ENCODE assay signal across 17 mouse cellular contexts in genomic region chr9:110314706-110315105, GRCm38 (mm10). TPM values are rescaled to one million over a fixed set of nuclear protein-coding genes. Genes with fewer than 3 reads are reported as not detected.
DNase-seq lines count a peak whose midpoint lies in the region; ATAC-seq and TF ChIP-seq lines count a peak whose summit lies in the region.
"Had no signal": no experiment of that assay in that cellular context is flagged by ENCODE, and none has a peak within 500 bp of the region (broad histone marks: within the 10 kb centered on the region; RNA-seq: fewer than 3 reads in every experiment).

No protein-coding gene starts in this region.

- TF ChIP-seq POLR2A in MEL (IDR thresholded peaks at IDR 0.05; ENCODE audit: control insufficient read depth in 1 of 2, insufficient read depth in 1 of 2, low read depth in 1 of 2, low read length in 2 of 2, poor library complexity in 1 of 2) = no peak

- peaks cover 0 to 5% of the 10 kb centered on the region in 2 experiments; a peak in 2 of 4 replicates for H3K36me3 ChIP-seq in MEL (ENCODE audit: control insufficient read depth in 1 of 2, insufficient read depth in 2 of 2, low read length in 2 of 2)

- no peaks in the 10 kb centered on the region for H3K79me2 ChIP-seq in MEL (ENCODE audit: control insufficient read depth, insufficient read depth, low read length, poor library complexity)

- no peak overlapping the region for H3K9ac ChIP-seq in MEL (ENCODE audit: control insufficient read depth, low read depth, low read length, poor library complexity, severe bottlenecking)
- H3K9ac ChIP-seq: forebrain, embryonic 15.5 days; hindbrain, embryonic 14.5 days; limb, embryonic 15.5 days; lung, embryonic 15.5 days; midbrain, embryonic 15.5 days had no signal

- TF ChIP-seq CTCF in layer of hippocampus, adult 2 months (conservative IDR thresholded peaks at IDR 0.05) = no peak
- TF ChIP-seq CTCF in MEL (IDR thresholded peaks at IDR 0.05 in 2 of 3, conservative IDR thresholded peaks at IDR 0.05 in 1 of 3; ENCODE audit: control insufficient read depth in 1 of 3, insufficient read depth in 1 of 3, low read depth in 2 of 3, low read length in 3 of 3, poor library complexity in 1 of 3, severe bottlenecking in 1 of 3) = no peak

- H3K27ac ChIP-seq in layer of hippocampus, adult 2 months = peak overlapping the region; percentile 28; the same call in 1 of the 2 replicates
- no peak overlapping the region for H3K27ac ChIP-seq in MEL (ENCODE audit: control insufficient read depth, low read depth, low read length)
- H3K27ac ChIP-seq: forebrain, embryonic 15.5 days; gastrocnemius, adult 2 months; hindbrain, embryonic 14.5 days; limb, embryonic 15.5 days; lung, embryonic 15.5 days; midbrain, embryonic 15.5 days had no signal

- H3K9me3 ChIP-seq in MEL (replicated peaks; ENCODE audit: insufficient read depth, low read length) = no peaks in the 10 kb centered on the region
- H3K9me3 ChIP-seq: forebrain, embryonic 15.5 days; limb, embryonic 15.5 days; lung, embryonic 15.5 days; megakaryocyte, embryonic 14.5 days; midbrain, embryonic 15.5 days had no signal

- DNase-seq in heart, adult 11 months = peak; percentile 73
- no peak for DNase-seq in heart, postnatal 36 days
- DNase-seq in layer of hippocampus, adult 2 months (ENCODE audit: low spot score in 2 of 2) = peak in 1 of 2 experiments; percentile 53
- no peak for DNase-seq in layer of hippocampus, adult 9-10 months (ENCODE audit: low spot score)
- peak; percentile 63 for DNase-seq in MEL (ENCODE audit: low read depth, low spot score)
- no peak for DNase-seq in frontal cortex, postnatal 25 days (ENCODE audit: low spot score in 2 of 2)
- DNase-seq: gastrocnemius, adult 2 months; thymus, postnatal 4 days had no signal

- no peaks in the 10 kb centered on the region for H3K4me1 ChIP-seq in MEL (ENCODE audit: control insufficient read depth in 1 of 2, insufficient read depth in 2 of 2, low read length in 2 of 2)
- H3K4me1 ChIP-seq: forebrain, embryonic 15.5 days; limb, embryonic 15.5 days; lung, embryonic 15.5 days; midbrain, embryonic 15.5 days had no signal

- no peak for TF ChIP-seq RAD21 in MEL (IDR thresholded peaks at IDR 0.05; ENCODE audit: low read depth, low read length)

- intact Hi-C loops in heart, postnatal 36 days (cut with DNase I) = no loop called here

- ATAC-seq in hematopoietic stem cell, adult 5-6 weeks (replicated peaks in 1 of 2; ENCODE audit: insufficient read depth in 1 of 2, low FRiP score in 2 of 2, low TSS enrichment in 1 of 2, low read depth in 1 of 2, poor library complexity in 2 of 2, severe bottlenecking in 2 of 2) = 0 out of 4 replicates have a peak, but pooled peaks have one; percentile 7 to 42
- ATAC-seq: forebrain, embryonic 15.5 days; intestine, embryonic 16.5 days; midbrain, embryonic 15.5 days had no signal

- H3K4me3 ChIP-seq in layer of hippocampus, adult 2 months = no peak overlapping the region
- no peak overlapping the region for H3K4me3 ChIP-seq in MEL (ENCODE audit: control insufficient read depth in 1 of 2, insufficient read depth in 1 of 2, low read depth in 2 of 2, low read length in 2 of 2)
- H3K4me3 ChIP-seq: erythroblast, embryonic 14.5 days; forebrain, embryonic 15.5 days; gastrocnemius, adult 2 months; limb, embryonic 15.5 days; lung, embryonic 15.5 days; megakaryocyte, embryonic 14.5 days; midbrain, embryonic 15.5 days had no signal

- H3K27me3 ChIP-seq in MEL (ENCODE audit: control insufficient read depth in 1 of 2, insufficient read depth in 2 of 2, low read length in 2 of 2) = no peaks in the 10 kb centered on the region
- H3K27me3 ChIP-seq: forebrain, embryonic 15.5 days; limb, embryonic 15.5 days; lung, embryonic 15.5 days; megakaryocyte, embryonic 14.5 days; midbrain, embryonic 15.5 days had no signal

- no peak for TF ChIP-seq EP300 in MEL (IDR thresholded peaks at IDR 0.05; ENCODE audit: low read depth in 1 of 2, low read length in 2 of 2)

TF ChIP-seq in MEL, 35 proteins besides CTCF, POLR2A, EP300 and RAD21:
- TF ChIP-seq JUND (IDR thresholded peaks at IDR 0.05; ENCODE audit: low read depth, low read length) (no peak), KAT2A (conservative IDR thresholded peaks at IDR 0.05; ENCODE audit: low read depth, low read length) (no peak), SIN3A (IDR thresholded peaks at IDR 0.05; ENCODE audit: low read length) (no peak)

RNA-seq across cellular contexts. Expression of gene Elp6, which starts 9.7 kb away (rescaled TPM):
- 1 to 10 TPM; 2.6 to 3.2 TPM for total RNA-seq in heart, postnatal 36 days (2021)
- total RNA-seq in layer of hippocampus, adult 2 months (2021) = 10 to 100 TPM; 14.8 to 14.9 TPM
- 32.6 and 34.6 TPM in 2 replicates for total RNA-seq in MEL (2012; rRNA removed)
- polyA plus RNA-seq in MEL (2012; ENCODE audit: insufficient read depth in 1 of 2, insufficient read length in 2 of 2, low read depth in 1 of 2, low replicate concordance in 2 of 2, missing spikeins in 1 of 2) = 10 to 100 TPM in 1 of 2 experiments, not detected in 1; 29.6 TPM
- 3.6 and 5.3 TPM in 2 replicates for total RNA-seq in hematopoietic stem cell, adult 5-6 weeks (2017)

RNA-seq across cellular contexts. Expression of gene Scap, which starts 18.4 kb away (rescaled TPM):
- 10 to 100 TPM; 29.6 to 32.0 TPM for total RNA-seq in heart, postnatal 36 days (2021)
- 10 to 100 TPM; 93.4 to 95.0 TPM for total RNA-seq in layer of hippocampus, adult 2 months (2021)
- 59.0 and 59.4 TPM in 2 replicates for total RNA-seq in MEL (2012; rRNA removed)
- 10 to 100 TPM in 1 of 2 experiments, not detected in 1; 88.8 TPM for polyA plus RNA-seq in MEL (2012; ENCODE audit: insufficient read depth in 1 of 2, insufficient read length in 2 of 2, low read depth in 1 of 2, low replicate concordance in 2 of 2, missing spikeins in 1 of 2)
- 21.4 and 23.2 TPM in 2 replicates for total RNA-seq in hematopoietic stem cell, adult 5-6 weeks (2017)

Comparison
In these comparisons a context has a peak if more than half of its experiments do, and no peak if none do; other contexts are left out.
1. DNase-seq: peak in heart, adult 11 months (single experiment) and MEL (single experiment); none in heart, postnatal 36 days (0 of 2), layer of hippocampus, adult 9-10 months (single experiment) and frontal cortex, postnatal 25 days (0 of 2).